Mouse (Mus musculus): ENCODE measurements at regions not wholly inside any gene's neighbourhood (a gene's known extent, or its start where the extent isn't known, plus 50 kb on each side); places are given as distances from the start of the nearest gene placed in this dataset.

GRCm38 (mm10) chr13:82909151-82909550 is 594.7 kb upstream of the Mef2c start:
- no peak for TF ChIP-seq POLR2A (IDR thresholded peaks at IDR 0.05; ENCODE audit: extremely low read depth, insufficient read depth, low read length)
- TF ChIP-seq CTCF (IDR thresholded peaks at IDR 0.05; ENCODE audit: extremely low read depth, insufficient read depth, low read length): no peak

Data from cortical plate, adult 2 months (tissue).